Mouse (Mus musculus): ENCODE results near the gene Large2.

The Large2 gene

GRCm38 (mm10) chr2:92328206-92328605, 46.5 kb downstream of the Large2 start:
- in situ Hi-C loops (cut with MboI, MseI), result no loop called here

- in situ Hi-C loops (cut with MboI, MseI), result no loop called here
These were observed 47.1 kb downstream of the Large2 start for GRCm38 (mm10) chr2:92327601-92328000.

DNA sequence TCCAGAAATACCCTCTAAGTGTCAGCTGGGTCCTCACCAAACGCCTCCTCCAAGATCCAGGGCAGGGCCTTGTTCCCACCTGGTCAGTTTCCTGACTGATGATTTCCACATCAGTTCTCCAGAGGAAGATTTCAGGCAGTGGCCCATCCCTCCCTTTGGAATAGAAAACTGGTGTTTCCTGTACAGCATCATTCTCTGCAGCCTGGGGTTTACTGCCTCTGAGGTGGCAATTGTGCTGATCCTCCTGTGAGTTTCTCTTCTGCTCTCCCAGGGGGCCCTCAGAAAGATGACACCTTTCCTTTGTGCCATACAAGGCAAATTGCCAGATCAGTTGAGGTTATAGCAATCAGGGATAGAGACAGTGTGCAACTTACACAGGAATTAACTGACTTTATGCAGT, 48.4 kb downstream of the Large2 start:
- in situ Hi-C loops (cut with MboI, MseI), result no loop called here

GRCm38 (mm10) chr2:92325676-92326075, 49.0 kb downstream of the Large2 start:
- in situ Hi-C loops (cut with MboI, MseI), result no loop called here

DNA sequence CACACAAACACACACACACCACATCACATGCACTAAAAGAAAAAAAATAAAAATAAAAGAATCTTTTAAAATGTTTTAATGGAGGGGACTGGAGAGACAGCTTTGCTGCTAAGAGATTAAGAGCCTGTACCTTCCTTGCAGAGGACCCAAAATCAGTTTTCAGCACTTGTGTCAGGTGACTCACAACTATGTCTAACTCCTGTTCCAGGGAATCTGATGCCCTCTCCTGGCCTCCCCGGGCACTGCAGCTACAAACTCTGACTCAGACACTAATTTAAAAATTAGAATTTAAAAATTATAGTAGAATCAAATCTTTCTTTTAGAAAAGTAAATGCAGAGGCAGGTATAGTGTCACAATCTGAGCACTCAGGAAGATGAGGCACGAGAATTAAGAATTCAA, 52.0 kb downstream of the Large2 start:
- in situ Hi-C loops (cut with MboI, MseI), result no loop called here

DNA sequence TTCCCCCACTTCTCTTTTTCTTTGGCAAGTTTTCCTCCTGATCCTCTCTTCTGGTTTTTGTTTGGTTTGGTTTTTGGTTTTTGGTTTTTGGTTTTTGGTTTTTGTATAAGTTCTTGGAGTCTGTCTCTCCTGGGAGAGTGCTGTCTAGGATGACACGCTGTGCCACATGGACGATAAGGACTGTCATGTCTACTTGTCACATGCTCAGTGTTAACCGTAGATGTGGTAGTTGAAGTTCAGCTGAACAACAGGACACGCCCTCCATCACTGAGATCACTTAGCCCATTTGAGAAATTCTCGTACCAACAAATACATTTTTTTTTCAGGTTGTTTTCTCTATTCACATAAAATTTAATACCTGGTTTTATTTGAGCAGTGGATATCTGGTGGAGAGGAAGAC, 57.4 kb downstream of the Large2 start:
- in situ Hi-C loops (cut with MboI, MseI), result no loop called here

GRCm38 (mm10) chr2:92316652-92317051, 58.0 kb downstream of the Large2 start:
- in situ Hi-C loops (cut with MboI, MseI), result no loop called here
